Mouse (Mus musculus) kidney, postnatal 0 days (tissue): Measurements from ENCODE around the gene Gm17428. TPM values are rescaled to one million over a fixed set of nuclear protein-coding genes. Genes with fewer than 3 reads are reported as not detected.

Experiments used
- ATAC-seq: fragments of 200-750 bp; cut with Nextera tagmentation; replicated peaks from 2 replicates; pipeline ENCODE4 v1.8.0; 2017; ENCODE audit warnings: low read depth, moderate number of reproducible peaks, moderate TSS enrichment, moderate library complexity; ENCODE audit not compliant: low FRiP score
- DNase-seq: peaks from one replicate; pipeline ENCODE4 v3.0.0-alpha.2; 2016; ENCODE audit warnings: low spot score
- H3K27ac ChIP-seq: fragments of 300-500 bp; sonication (generic); 2 replicates; pipeline ENCODE4 v1.5.1; 2014; ENCODE audit warnings: mild to moderate bottlenecking
- H3K27me3 ChIP-seq: fragments of 300-500 bp; sonication (generic); 2 replicates; pipeline ENCODE4 v1.6.1; 2014; ENCODE audit warnings: low read length, mixed read lengths; ENCODE audit not compliant: insufficient read depth
- H3K36me3 ChIP-seq: fragments of 300-500 bp; sonication (generic); 2 replicates; pipeline ENCODE4 v1.6.1; 2014; ENCODE audit warnings: low read length, mixed read lengths; ENCODE audit not compliant: insufficient read depth
- H3K4me1 ChIP-seq: fragments of 300-500 bp; sonication (generic); replicated peaks from 2 replicates; pipeline ENCODE4 v1.6.1; 2014; ENCODE audit warnings: antibody characterized with exemption, low read length, mixed read lengths; ENCODE audit not compliant: insufficient read depth
- H3K4me2 ChIP-seq: fragments of 300-500 bp; sonication (generic); 2 replicates; pipeline ENCODE4 v1.6.1; 2014; ENCODE audit warnings: mild to moderate bottlenecking, low read length, moderate library complexity, mixed read lengths
- H3K4me3 ChIP-seq: fragments of 300-500 bp; sonication (generic); replicated peaks from 2 replicates; pipeline ENCODE4 v1.5.1; 2014; ENCODE audit warnings: low read depth, low read length
- H3K9ac ChIP-seq: fragments of 300-500 bp; sonication (generic); 2 replicates; pipeline ENCODE4 v1.6.1; 2014; ENCODE audit warnings: low read depth, low read length
- H3K9me3 ChIP-seq: fragments of 300-500 bp; sonication (generic); replicated peaks from 2 replicates; pipeline ENCODE4 v1.6.1; 2016; ENCODE audit warnings: low read length, inconsistent platforms, mixed read lengths
- CTCF ChIP-seq: IDR thresholded peaks from 2 replicates; pipeline ENCODE4 v1.5.1; 2016; ENCODE audit warnings: antibody characterized with exemption, low read depth, mild to moderate bottlenecking, moderate library complexity
- WGBS: fragments of 180-500 bp; shearing (Covaris S2); extraction: QIAGEN DNeasy Blood & Tissue Kit; methylation state at CpG from one replicate; pipeline ENCODE4 v1.1.7; 2014; 5-methylcytosine and 5-hydroxymethylcytosine counted together
- polyA plus RNA-seq: library from polyadenylated mRNA; unstranded; fragments of >200 nt; fragmentation: Nextera tagmentation; extraction: Ambion mirVana; gene quantifications from 2 replicates; pipeline ENCODE4 v1.2.1, GENCODE M21; 2015

Gene Gm17428
- polyA plus RNA-seq = not detected in 2 replicates

- TF ChIP-seq CTCF = no peak
- H3K27ac ChIP-seq = no peak within 1 kb of the TSS
- WGBS = 79% methylated on average over 1 of the region's 1 CpGs
- H3K9me3 ChIP-seq = no peaks in the 10 kb centered on the region
- no peaks in the 10 kb centered on the region for H3K27me3 ChIP-seq
- no peaks in the 10 kb centered on the region for H3K36me3 ChIP-seq
- no peak for ATAC-seq
- DNase-seq = no peak
- H3K9ac ChIP-seq = no peak within 1 kb of the TSS
- H3K4me2 ChIP-seq = no peak within 1 kb of the TSS
- no peak within 1 kb of the TSS for H3K4me3 ChIP-seq
- H3K4me1 ChIP-seq = no peaks in the 10 kb centered on the region
Observed at GRCm38 (mm10) chr14:54976633-54977032, at the start of gene Gm17428. TSS of gene Gm17428 (plus strand) at chr14:54976933.

GRCm38 (mm10) chr14:54927296-54927695, 49.4 kb upstream of the Gm17428 start:
- ATAC-seq = no peak
- no peak for DNase-seq
- H3K27me3 ChIP-seq = no peaks in the 10 kb centered on the region
- peaks cover 22% of the 10 kb centered on the region for H3K4me1 ChIP-seq
- H3K36me3 ChIP-seq = no peaks in the 10 kb centered on the region
- H3K4me2 ChIP-seq = peak overlapping the region; percentile 88
- H3K9me3 ChIP-seq = no peaks in the 10 kb centered on the region
- 22% methylated on average over 7 of the region's 7 CpGs for WGBS
- peak overlapping the region; percentile 95 for H3K27ac ChIP-seq
- TF ChIP-seq CTCF = no peak
- no peak overlapping the region for H3K4me3 ChIP-seq
- H3K9ac ChIP-seq = peak overlapping the region; percentile 80

- no peak for DNase-seq
- Histone ChIP-seq H3K9ac (no peak overlapping the region), H3K4me2 (no peak overlapping the region), H3K9me3 (no peaks in the 10 kb centered on the region), H3K36me3 (no peaks in the 10 kb centered on the region), H3K27ac (no peak overlapping the region), H3K27me3 (no peaks in the 10 kb centered on the region), H3K4me1 (peaks cover 13% of the 10 kb centered on the region), H3K4me3 (no peak overlapping the region)
- WGBS = 61% methylated on average over 5 of the region's 5 CpGs
- TF ChIP-seq CTCF = no peak
- ATAC-seq = no peak
Observed at GRCm38 (mm10) chr14:54929801-54930200, 46.9 kb upstream of the Gm17428 start.

- ATAC-seq (no peak), DNase-seq (no peak)
- no peaks in the 10 kb centered on the region for H3K36me3 ChIP-seq
- H3K27me3 ChIP-seq = no peaks in the 10 kb centered on the region
- no peak for TF ChIP-seq CTCF
- no peak overlapping the region for H3K9ac ChIP-seq
- 22% methylated on average over 2 of the region's 2 CpGs for WGBS
- H3K4me2 ChIP-seq = no peak overlapping the region
- H3K9me3 ChIP-seq = no peaks in the 10 kb centered on the region
- H3K27ac ChIP-seq = no peak overlapping the region
- peaks cover 8% of the 10 kb centered on the region for H3K4me1 ChIP-seq
- no peak overlapping the region for H3K4me3 ChIP-seq
Observed at GRCm38 (mm10) chr14:54930431-54930830, 46.3 kb upstream of the Gm17428 start.

GRCm38 (mm10) chr14:54932645-54933150, 44.0 kb upstream of the Gm17428 start, which contains the start of gene Il25:
TSS of gene Il25 (plus strand) at chr14:54932695.
- H3K4me2 ChIP-seq = no peak within 1 kb of the TSS
- no peak for DNase-seq

GRCm38 (mm10) chr14:54935904-54936830, 40.6 kb upstream of the Gm17428 start, which contains the start of gene Cmtm5:
TSS of gene Cmtm5 (plus strand) at chr14:54936261.
- ATAC-seq (peak; percentile 11; the same call in 1 of the 2 replicates), DNase-seq (no peak)
- Histone ChIP-seq H3K27me3 (no peaks in the 10 kb centered on the region), H3K9ac (peak within 1 kb of the TSS; percentile 35; the same call in 1 of the 2 replicates), H3K4me3 (no peak within 1 kb of the TSS), H3K4me1 (peaks cover 13% of the 10 kb centered on the region), H3K27ac (peak within 1 kb of the TSS; percentile 47), H3K36me3 (no peaks in the 10 kb centered on the region), H3K4me2 (no peak within 1 kb of the TSS), H3K9me3 (no peaks in the 10 kb centered on the region)
- TF ChIP-seq CTCF = peak; percentile 38; the same call in 1 of the 2 replicates
- 22% methylated on average over 8 of the region's 8 CpGs for WGBS

More at GRCm38 (mm10) chr14:54932645-54933150, 44.0 kb upstream of the Gm17428 start, which contains the start of gene Il25:
- Histone ChIP-seq H3K27ac (no peak within 1 kb of the TSS), H3K27me3 (no peaks in the 10 kb centered on the region), H3K9ac (no peak within 1 kb of the TSS), H3K9me3 (no peaks in the 10 kb centered on the region), H3K4me1 (peaks cover 8% of the 10 kb centered on the region), H3K4me3 (no peak within 1 kb of the TSS), H3K36me3 (no peaks in the 10 kb centered on the region)
- TF ChIP-seq CTCF = no peak
- 28% methylated on average over 6 of the region's 6 CpGs for WGBS
- ATAC-seq = 0 out of 2 replicates have a peak, but pooled peaks have one; percentile 37
